Mouse (Mus musculus) CH12F3 (cell line): ENCODE data around the gene Il31ra.

Source experiments
- in situ Hi-C: fragments of 300-500 bp; cut with MboI; formaldehyde crosslinking; loops from 2 replicates; pipeline ENCODE4 v1.14.3; 2020; ENCODE audit warnings: low sequenced_read_pairs

Gene Il31ra

GRCm38 (mm10) chr13:112569606-112570005 lies 24.6 kb downstream of the Il31ra start:
- in situ Hi-C loops = no loop called here

DNA sequence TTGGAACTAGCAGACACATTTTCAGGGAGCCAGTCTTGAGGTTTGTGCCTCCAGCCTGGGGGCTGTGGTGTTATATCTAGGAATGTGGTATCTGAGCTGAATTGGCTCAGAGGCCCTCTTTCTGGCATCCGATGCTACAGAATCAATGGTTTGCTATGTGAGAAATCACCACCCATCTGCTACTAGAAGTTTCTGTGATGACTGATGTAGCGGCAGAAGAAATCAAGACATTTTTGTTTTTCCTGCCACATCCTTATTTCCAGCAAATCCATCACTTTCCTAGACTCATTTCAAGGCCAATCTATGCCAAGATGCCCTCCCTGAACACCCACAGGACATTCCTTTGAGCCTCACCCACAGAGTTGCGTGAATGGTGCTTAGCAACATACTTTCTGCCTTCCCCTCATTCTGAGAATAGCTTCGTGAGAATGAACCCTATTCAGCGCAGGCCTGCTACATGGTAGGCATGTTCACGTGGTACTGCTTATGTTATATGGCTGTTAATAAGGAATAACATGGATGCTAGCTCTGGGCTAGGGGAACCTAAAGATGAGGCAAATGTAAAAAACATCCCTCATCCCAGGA lies 33.5 kb downstream of the Il31ra start:
- in situ Hi-C loops = no loop called here

GRCm38 (mm10) chr13:112556501-112556900 lies 37.7 kb downstream of the Il31ra start:
- in situ Hi-C loops = no loop called here

DNA sequence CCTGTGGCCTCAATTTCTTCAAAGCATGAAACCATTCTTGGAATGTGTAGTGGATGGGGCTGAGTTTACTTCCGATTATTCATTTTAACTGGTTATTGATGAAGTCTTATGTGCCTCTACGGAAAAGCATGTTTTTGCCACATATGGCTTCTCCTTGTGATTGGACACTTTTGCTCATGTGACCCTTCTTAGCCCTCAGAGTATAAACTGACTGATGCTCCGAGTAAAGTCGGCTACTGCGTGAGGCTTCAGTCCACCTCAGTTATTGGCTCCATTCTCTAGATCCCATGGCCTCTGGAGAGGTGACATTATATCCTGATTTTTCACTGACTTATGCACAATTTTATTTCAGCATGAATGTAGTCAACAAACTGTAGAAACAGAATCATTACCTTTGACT lies 40.9 kb downstream of the Il31ra start:
- in situ Hi-C loops = no loop called here

DNA sequence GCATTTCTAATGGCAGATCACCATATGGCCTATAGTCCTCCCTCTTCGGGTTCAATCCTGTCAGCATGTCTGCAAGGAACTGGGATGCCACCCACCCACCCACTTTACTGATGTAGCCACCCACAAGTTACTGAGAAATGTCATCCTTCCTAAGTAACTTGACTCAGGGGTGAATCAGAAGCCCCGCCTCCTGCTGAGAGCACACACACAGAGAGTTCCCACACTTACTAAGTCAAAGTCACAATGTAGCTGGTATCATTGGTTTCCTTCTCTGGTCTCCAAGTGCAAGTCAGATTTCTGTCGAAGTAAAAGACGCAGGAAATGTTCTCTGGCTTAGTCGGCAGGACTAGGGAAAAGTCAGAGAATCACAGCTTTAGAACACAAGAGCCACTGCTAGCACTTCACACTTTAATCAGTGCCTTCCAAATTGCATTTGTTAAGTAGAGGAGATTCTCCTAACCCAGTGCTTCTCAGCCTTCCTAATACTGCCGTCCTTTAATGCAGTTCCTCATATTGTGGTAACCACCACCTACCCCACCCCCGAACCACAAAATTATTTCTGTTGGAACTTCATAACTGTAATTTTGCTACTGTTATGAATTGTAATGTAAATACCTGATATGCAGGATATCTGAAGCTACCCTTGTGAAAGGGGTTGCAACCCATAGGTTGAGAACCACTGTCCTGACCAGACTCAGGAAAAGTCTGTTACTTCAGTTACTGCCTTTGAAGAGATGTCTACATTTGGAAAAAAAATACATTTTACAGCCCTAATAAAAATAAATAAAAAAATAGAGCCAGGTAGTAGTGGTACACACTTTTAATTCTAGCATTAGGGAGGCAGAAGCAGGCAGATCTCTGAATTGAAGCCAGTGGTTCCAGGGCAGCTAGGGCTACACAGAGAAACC lies 42.3 kb downstream of the Il31ra start:
- in situ Hi-C loops = no loop called here

- in situ Hi-C loops = loop anchor here (25.0 kb wide), 1 partner anchor 754 kb away; no protein-coding TSS in a partner anchor
Measured at GRCm38 (mm10) chr13:112541223-112541975, 52.8 kb downstream of the Il31ra start.

- in situ Hi-C loops = loop anchor here (25.0 kb wide), 1 partner anchor 753 kb away; no protein-coding TSS in a partner anchor
Measured at GRCm38 (mm10) chr13:112540616-112541015, 53.5 kb downstream of the Il31ra start.

DNA sequence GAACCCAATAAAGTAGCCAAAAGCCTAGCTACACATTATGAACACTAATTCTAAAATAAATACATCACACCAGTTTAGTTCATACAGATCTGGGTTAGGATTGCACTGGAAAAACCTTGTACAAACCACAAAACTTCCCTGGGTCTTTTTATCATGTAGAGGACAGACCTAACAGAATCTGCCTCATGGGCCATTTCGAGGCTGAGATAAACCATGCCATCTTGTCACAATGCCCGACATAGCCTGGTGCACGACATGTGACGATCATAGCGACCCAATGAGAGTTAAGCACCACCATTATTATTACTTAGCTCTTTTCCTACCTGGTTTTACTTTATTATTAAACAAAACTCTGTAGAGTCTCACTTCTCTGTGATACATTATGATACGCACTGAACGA lies 57.1 kb downstream of the Il31ra start:
- in situ Hi-C loops = loop anchor here (25.0 kb wide), 1 partner anchor 750 kb away; no protein-coding TSS in a partner anchor

- in situ Hi-C loops = loop anchor here (25.0 kb wide), 1 partner anchor 749 kb away; no protein-coding TSS in a partner anchor
Measured at GRCm38 (mm10) chr13:112536611-112537010, 57.5 kb downstream of the Il31ra start.

DNA sequence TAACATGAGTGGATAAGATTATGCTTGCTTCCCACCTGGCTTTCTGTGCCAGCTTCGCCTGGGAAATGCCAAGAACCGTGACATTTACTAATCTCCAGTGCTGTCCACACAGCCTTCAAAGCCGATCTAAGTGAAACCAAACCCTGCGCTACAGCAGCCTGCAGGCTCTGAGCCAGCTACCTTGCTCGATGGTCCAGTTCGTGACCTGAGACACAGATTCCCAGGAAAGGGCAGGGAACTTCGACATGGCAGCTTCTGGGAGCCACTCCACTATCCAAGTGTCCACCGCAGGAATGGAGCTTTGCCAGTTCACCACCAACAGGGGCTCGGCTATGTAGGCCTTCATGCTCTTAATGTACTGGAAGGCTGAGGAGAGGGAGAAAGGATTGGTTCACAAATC lies 60.6 kb downstream of the Il31ra start:
- in situ Hi-C loops = loop anchor here (25.0 kb wide), 1 partner anchor 746 kb away; no protein-coding TSS in a partner anchor

GRCm38 (mm10) chr13:112532235-112532634 lies 61.9 kb downstream of the Il31ra start:
- in situ Hi-C loops = loop anchor here (25.0 kb wide), 1 partner anchor 745 kb away; no protein-coding TSS in a partner anchor

DNA sequence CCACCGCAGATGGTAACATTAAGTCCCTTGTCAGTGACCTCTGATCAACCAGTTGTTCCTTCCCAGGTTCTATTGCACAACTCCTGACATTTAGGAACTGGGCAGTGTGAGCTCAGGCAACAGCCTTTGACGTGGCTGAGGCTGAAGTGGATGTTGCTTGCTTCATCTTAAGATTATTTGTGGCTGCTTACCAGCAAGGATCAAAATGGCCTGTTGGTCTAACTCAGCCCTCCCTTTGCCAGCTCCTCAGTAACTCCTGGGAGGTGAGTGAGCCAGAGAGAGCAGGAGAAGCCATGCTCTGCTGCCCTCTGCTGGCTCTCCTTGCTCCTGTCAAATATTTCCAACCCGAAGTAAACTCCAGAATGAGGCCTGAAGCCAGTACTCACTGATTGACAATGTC lies 64.3 kb downstream of the Il31ra start:
- in situ Hi-C loops = loop anchor here (25.0 kb wide), 1 partner anchor 743 kb away; no protein-coding TSS in a partner anchor

- in situ Hi-C loops = loop anchor here (25.0 kb wide), 1 partner anchor 740 kb away; no protein-coding TSS in a partner anchor
Measured at GRCm38 (mm10) chr13:112527186-112527585, 67.0 kb downstream of the Il31ra start.

DNA sequence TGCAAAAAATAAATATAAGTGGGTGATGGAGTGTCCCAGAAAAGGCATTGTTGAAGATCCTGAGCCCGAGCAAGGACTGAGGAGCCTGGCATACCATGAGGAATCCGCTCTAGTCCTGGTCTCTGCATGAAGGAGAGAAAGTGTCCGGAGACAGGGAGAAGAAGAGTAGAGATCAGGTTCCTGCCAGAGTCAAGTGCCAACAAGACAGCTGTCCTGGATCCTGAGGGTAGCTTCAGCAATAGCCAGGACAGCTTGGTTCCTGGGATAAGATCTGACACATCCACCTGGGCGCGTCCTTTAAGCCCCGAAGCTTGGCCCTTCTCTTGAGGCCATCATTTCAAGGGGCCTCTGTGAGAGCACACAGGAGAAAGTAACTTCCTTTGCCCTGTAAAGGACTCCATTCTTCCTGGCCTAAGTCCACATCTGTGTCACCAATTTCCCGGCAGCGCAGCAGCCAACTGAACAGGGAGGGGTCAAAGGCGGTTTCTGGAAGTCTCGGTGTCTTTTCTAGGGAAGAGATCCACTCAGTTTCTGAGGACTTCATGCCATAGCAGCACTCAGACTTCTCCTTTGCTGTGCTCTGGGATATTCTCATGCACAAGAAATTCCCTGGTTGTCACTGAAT lies 70.7 kb downstream of the Il31ra start:
- in situ Hi-C loops = no loop called here

DNA sequence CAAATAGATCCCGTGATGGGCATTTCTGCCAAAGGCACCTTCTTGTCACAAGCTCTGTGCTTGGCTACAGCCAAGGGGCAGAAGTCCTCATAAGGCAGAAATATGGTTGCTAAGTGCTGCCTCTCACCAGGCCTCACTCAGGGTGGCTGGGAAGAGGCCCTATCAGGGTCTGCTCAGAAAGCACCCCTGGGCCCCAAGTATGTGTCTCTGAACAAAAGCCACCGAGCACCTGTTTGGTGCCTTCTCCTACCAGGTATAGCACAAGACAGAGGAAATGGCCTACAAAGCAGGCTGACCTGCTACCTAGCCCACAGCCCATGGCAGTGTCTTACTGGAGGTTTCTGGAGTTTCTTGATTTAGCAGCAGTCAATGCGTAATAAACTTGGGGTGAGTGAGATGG lies 71.3 kb downstream of the Il31ra start:
- in situ Hi-C loops = no loop called here

DNA sequence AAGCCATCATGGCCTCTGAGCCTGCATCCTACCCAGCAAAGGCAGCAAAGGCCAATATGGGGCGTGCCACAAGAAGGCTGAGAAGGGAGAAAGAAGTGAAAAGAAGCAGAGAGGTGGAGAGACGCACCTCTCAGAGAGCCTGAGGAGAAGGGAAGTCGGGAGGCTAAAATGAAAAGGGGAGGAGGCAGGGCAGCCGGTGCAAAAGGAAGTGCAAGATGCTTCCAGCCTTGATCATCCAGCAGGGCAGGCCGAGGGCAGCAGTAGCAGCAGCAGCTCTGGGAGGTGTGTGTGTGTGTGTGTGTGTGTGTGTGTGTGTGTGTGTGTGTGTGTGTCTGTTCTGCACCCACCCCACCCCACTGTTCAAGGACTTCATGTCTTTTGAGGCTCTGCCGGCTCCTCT lies 71.9 kb downstream of the Il31ra start:
- in situ Hi-C loops = no loop called here

- in situ Hi-C loops = no loop called here
Measured at GRCm38 (mm10) chr13:112514546-112514945, 79.6 kb downstream of the Il31ra start.

DNA sequence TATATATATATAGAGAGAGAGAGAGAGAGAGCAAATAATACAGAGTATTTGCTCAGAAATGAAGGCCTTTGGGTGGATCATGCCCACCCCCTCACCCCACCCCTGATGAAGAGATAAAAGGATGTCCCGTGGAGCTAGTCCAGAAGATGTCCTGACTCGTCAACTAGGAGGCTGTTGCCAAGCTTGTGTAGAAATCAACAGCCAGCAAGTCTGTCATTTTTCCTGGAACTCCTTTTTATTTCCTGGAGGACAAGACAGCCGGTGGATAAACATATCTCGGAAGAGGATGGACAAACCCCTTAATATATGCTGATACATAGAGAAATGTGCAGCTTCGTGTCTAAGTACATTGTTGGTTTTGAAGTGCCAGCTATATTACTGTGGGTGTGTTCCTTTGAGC lies 81.3 kb downstream of the Il31ra start:
- in situ Hi-C loops = no loop called here

GRCm38 (mm10) chr13:112511810-112512209 lies 82.3 kb downstream of the Il31ra start:
- in situ Hi-C loops = no loop called here

DNA sequence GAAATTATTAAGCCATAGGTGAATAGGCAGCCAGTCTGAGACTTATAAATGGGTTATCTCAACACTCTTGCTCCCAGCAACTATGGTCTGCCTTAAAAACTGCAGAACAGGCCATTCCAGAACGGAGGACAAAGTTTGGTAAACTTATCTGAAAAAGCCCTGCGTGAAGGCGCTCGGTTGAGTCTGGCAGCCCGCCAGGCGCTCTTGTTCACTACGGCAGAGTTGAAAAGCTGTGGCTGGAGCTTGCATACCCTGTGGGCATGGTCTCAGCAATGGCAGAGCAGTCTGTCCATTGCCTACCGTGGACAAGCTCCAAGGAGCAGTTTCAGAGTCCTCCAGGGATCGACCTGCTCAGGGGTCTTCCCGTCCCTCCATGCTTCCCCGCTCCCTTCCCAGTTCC lies 82.9 kb downstream of the Il31ra start:
- in situ Hi-C loops = no loop called here
